Mouse (Mus musculus) heart, postnatal 4 days (tissue): ENCODE measurements at regions not wholly inside any gene's neighbourhood (a gene's known extent, or its start where the extent isn't known, plus 50 kb on each side); places are given as distances from the start of the nearest gene placed in this dataset.

Experiments used
- DNase-seq: peaks from one replicate; pipeline ENCODE4 v3.0.0; 2021

DNA sequence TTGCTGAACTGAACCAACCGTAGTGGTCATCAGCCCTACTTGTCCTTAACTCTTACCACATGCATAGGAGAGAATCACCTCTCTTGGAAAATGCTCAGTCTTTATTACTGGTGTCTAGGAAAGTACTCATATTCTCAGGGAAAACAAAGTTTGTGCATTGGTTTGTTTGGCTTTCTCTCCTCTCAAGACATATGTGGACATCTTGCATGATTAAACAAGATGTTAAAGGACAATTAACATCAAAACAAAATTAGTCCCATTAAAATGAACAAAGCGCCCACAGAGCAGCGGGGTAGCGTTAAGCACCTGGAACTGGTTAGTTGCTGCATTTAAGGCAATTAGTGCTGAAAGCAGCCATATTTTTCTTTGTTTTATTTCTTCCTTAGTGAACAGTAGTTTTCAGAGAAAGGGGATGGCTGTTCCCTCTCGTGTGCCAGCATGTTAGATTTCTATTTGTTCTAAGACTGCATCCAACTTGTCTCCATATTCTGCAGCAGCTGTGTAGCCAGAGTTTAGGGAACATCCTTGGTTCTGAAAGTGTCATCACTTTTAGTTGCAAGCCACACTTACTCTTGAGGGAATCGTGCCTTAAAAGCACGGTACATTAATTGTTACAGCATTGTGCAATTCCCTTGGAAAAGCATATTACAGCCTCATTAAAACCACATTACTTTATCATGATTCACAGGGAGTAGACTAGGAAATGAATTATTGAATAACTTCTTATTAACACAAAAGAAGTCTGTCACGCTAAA, 137.7 kb downstream of the Ube2u start:
- DNase-seq, result no peak

GRCm38 (mm10) chr4:100616916-100617488, 138.4 kb downstream of the Ube2u start:
- DNase-seq, result no peak

GRCm38 (mm10) chr4:100624656-100625055, 146.0 kb downstream of the Ube2u start:
- no peak for DNase-seq

- DNase-seq, result no peak
Measured at GRCm38 (mm10) chr4:100626551-100626950, 147.9 kb downstream of the Ube2u start.

DNA sequence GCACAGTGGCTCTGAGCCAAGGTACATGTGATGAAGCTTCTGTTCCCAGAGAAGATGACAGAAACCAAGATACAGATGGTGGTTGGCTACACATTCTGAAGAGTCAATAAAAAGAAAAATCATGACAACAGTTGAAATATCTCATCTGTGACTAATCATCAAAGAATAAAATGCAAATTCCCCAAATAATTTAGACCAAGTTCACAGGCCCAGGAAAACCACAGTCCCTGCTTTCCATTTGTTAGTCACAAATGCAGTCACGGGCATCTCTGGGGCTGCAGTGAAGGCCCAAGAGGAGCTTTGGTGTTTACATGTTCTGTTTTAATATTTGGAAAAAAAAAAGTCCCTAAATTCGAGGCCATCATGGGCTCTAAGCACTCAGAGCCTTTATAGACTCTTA, 142.1 kb upstream of the Cachd1 start:
- DNase-seq, result no peak

DNA sequence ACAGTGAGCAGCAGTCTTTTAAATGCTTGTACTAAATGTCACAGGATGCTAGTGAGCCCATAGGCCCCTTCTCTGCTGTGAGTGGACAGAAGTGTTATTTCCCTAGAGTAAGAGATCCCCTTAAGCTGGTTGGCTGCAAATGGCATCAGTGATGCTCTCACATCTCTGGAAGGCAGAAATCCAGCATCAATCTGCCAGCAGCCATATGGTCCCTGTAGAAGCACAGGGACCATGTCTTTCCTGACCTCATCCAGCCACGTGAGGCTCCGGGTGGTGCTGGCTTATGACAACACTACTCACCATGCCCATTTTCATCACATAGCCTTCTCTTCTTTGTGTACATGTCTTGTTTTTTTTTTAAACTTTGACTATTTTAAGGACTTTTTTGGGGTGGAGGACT, 138.9 kb upstream of the Cachd1 start:
- DNase-seq, result no peak

DNA sequence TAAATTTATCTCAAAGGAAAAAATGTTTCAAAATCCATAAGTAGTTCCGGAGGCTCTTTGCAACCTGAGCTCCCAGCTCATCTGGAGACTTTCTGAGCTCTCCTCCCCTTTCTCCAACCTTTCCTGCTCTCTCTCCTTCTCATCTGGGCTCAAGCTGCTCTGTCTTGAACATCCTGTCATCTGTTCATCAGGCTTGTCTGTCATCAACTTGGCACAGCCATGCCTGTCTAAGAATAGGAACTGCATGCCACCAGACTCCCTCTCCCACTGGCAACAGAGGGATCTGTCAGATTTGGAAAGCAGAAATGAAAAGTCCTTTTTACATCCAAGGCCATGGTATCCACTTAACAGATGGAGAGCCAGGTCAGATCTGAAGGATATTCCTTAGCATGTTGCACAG, 115.3 kb upstream of the Cachd1 start:
- DNase-seq, result peak; percentile 34

- DNase-seq, result no peak
Measured at GRCm38 (mm10) chr4:100664619-100665264, 111.7 kb upstream of the Cachd1 start.

DNA sequence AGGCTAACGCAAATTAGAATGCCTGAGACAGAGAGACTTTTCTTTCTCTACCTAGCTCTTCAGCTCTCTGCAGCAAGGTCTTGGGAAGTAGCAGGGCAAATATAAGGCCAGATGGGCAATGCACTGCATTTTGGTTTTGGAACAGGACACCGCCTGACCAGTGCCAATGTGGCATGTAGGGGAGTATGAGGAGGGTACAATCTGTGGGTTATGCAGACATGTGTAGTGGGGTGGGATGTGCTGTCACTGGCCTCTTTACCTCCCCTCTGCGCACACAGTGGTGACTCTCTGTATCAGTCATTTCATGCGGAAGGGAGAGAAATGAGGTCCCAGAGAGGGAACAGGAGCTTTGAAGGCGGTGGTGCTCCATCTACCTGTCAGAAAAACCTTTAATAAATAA, 105.9 kb upstream of the Cachd1 start:
- no peak for DNase-seq

- DNase-seq, result no peak
Measured at GRCm38 (mm10) chr4:100674916-100675315, 101.6 kb upstream of the Cachd1 start.

GRCm38 (mm10) chr4:100683757-100684156, 92.7 kb upstream of the Cachd1 start:
- no peak for DNase-seq

- DNase-seq, result no peak
Measured at GRCm38 (mm10) chr4:100700002-100700401, 76.5 kb upstream of the Cachd1 start.

GRCm38 (mm10) chr4:100700418-100700817, 76.1 kb upstream of the Cachd1 start:
- no peak for DNase-seq

GRCm38 (mm10) chr4:100705960-100706359, 70.5 kb upstream of the Cachd1 start:
- no peak for DNase-seq

GRCm38 (mm10) chr4:100707125-100707524, 69.3 kb upstream of the Cachd1 start:
- DNase-seq, result no peak

DNA sequence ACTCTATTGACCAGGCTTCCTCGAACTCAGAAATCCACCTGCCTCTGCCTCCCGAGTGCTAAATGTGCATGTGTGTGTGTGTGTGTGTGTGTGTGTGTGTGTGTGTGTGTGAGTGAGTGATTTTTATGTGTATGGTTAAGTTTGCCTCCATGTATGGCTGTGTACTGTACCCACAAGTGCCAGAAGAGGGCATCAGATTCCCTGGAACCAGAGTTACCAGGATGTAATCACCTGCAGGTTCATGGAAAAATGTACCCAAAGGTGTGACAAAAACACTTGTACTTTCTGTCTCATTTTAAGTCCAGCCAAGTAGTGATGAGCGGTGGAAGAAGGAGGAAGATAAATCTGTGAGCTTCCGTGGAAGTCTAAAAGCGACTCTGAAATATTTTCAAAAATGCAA, 68.2 kb upstream of the Cachd1 start:
- DNase-seq, result no peak

DNA sequence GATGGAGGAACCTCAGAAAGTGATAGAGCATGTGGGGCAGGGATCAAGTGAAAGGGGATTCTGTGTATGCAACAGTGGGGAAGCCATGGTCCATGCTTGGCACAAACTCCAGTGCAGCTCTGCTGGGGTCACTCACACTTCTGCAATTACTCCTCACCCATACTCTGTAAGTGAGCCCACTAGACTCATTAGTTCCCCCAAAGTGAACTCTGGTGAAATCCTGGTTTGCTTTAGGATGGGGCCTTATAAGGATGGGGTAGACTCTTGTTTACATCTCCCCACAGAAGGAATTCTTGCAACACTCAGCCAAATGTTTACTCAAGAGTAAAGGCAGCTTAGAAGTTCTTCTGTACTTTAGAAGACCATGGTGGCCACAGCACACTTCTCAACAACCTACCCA, 62.2 kb upstream of the Cachd1 start:
- no peak for DNase-seq

GRCm38 (mm10) chr4:100717601-100718000, 58.9 kb upstream of the Cachd1 start:
- DNase-seq, result no peak

DNA sequence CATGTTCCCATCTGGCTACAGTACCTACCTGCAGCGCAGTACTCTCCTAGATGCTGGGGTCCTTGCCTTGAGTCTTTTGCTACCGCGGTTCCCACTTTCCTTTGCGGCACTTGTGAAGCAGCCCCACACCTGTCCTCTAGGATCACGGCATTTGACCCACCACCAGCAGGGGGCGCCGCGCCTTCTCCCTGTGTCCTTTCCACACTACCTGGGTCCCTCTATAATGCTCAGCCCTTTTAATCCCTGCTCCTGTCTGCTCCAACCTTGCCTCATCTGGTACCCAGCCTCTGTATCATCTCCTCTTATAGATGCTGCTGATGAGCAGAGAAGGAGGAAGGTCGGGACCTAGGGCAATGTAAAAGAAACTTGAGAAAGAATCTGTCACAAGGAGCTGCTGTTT, 53.9 kb upstream of the Cachd1 start:
- DNase-seq, result peak; percentile 70

DNA sequence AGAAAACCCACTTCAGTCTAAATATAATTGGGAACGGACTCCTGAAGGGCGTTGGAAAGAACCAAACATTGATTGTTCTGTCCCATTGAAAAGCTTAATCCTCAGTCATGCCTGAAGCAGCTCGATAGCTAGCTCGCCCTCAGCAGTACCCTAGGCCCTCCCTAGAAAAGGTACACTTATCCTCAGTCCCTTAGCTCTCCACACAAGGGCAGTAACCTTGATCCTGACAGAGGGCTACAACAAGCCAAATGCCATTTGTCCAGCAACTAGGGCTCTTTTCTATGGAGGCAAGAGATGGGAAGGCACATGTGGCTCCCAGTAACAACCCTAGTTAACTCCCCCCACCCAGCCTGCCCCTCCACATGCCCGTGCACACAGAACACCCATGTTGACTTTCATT, 53.4 kb upstream of the Cachd1 start:
- DNase-seq, result no peak

DNA sequence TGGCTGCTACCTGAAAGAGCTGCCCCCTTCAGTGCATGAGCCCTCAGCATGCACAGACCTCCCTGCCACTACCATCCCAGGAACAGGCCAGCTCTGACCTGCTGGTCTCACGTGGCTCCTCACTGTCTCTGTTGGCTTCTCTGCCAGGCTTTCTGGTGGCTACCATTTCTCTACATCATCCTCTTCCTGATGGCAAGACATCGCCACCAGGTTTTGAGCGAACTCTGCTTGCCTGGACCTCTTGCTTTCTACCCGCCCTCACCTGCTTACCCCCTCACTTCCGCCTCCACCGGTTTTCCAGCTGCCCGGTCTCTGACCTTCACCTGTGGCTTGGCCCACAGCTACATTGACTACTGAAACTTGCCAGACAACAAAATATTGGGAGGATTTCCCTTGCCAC, 50.7 kb upstream of the Cachd1 start:
- DNase-seq, result no peak

- DNase-seq, result no peak
Measured at GRCm38 (mm10) chr4:100726496-100726895, 50.0 kb upstream of the Cachd1 start.
